Comparison of ENCODE assay signal across 17 mouse cellular contexts in the genomic region with DNA sequence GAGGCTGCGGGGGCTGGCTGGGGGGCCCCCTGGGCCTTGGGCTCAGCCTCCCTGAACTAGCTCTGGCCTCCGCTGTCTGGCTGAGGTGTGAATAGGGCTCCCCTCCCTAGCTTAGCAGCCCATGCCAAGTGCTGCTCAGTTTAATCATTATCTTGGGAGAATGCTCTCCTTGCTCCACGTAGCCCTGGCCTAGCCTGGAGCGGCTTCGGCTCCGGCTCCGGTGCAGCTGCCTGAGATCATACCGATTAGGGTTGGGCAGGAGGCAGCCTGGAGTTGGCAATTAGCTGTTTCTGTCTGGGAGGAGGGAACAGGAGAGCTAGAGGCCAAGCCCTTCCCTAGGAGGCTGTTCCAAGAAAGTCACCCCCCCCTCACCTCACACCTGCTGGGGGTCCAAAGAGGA. TPM values are rescaled to one million over a fixed set of nuclear protein-coding genes. Genes with fewer than 3 reads are reported as not detected.
DNase-seq lines count a peak whose midpoint lies in the region; ATAC-seq and TF ChIP-seq lines count a peak whose summit lies in the region.
"Had no signal": no experiment of that assay in that cellular context is flagged by ENCODE, and none has a peak within 500 bp of the region (broad histone marks: within the 10 kb centered on the region; RNA-seq: fewer than 3 reads in every experiment).

A gene (minus strand): TSS at position 248 of the 400 bp plus-strand sequence.

- TF ChIP-seq CTCF in lung, embryonic 14.5 days (IDR thresholded peaks at IDR 0.05; ENCODE audit: low read depth): no peak
- no peak for TF ChIP-seq CTCF in lung, adult 2 months (IDR thresholded peaks at IDR 0.05; ENCODE audit: insufficient read depth, low read length)
- TF ChIP-seq CTCF in stomach, postnatal 0 days (IDR thresholded peaks at IDR 0.05; ENCODE audit: low read depth): no peak

- no peak within 1 kb of the TSS for H3K9ac ChIP-seq in lung, embryonic 14.5 days
- peak within 1 kb of the TSS; percentile 16; the same call in 1 of the 2 replicates for H3K9ac ChIP-seq in kidney, embryonic 16.5 days (replicated peaks; ENCODE audit: low read length)
- 0 out of 2 replicates have a peak within 1 kb of the TSS, but pooled peaks have one; percentile 4 for H3K9ac ChIP-seq in stomach, postnatal 0 days (ENCODE audit: low read length)
- H3K9ac ChIP-seq in midbrain, embryonic 13.5 days (replicated peaks): no peak within 1 kb of the TSS
- H3K9ac ChIP-seq: embryonic facial prominence, embryonic 15.5 days; forebrain, embryonic 15.5 days; limb, embryonic 13.5 days; neural tube, embryonic 13.5 days had no signal

- peak; percentile 58; the same call in 1 of the 2 replicates for ATAC-seq in lung, embryonic 14.5 days (ENCODE audit: insufficient read depth)
- ATAC-seq in kidney, embryonic 16.5 days (ENCODE audit: low FRiP score, low TSS enrichment): peak; percentile 96
- ATAC-seq in stomach, postnatal 0 days (ENCODE audit: low FRiP score, low TSS enrichment): 0 out of 2 replicates have a peak, but pooled peaks have one; percentile 35
- ATAC-seq in midbrain, embryonic 13.5 days: no peak
- ATAC-seq: forebrain, embryonic 15.5 days; lung, postnatal 0 days; midbrain, embryonic 16.5 days had no signal

- peak; percentile 24 to 33 for DNase-seq in cerebellum, postnatal 10 days
- no peak for DNase-seq in cerebellum, postnatal 36 days
- DNase-seq in lung, embryonic 14.5 days: peak; percentile 23
- DNase-seq in lung, adult 2 months: no peak
- DNase-seq in stomach, postnatal 0 days (ENCODE audit: low spot score): peak; percentile 18
- DNase-seq in frontal cortex, postnatal 36 days (ENCODE audit: low spot score in 2 of 2): no peak
- DNase-seq: cerebellum, adult 9-11 months; gastrocnemius, postnatal 14 days; heart, postnatal 4 days had no signal

- no peaks in the 10 kb centered on the region for H3K27me3 ChIP-seq in lung, embryonic 14.5 days (ENCODE audit: insufficient read depth, low read length)
- no peaks in the 10 kb centered on the region; the same call in 1 of the 2 replicates for H3K27me3 ChIP-seq in kidney, embryonic 16.5 days (ENCODE audit: insufficient read depth, low read length)
- H3K27me3 ChIP-seq in stomach, postnatal 0 days (ENCODE audit: control insufficient read depth, insufficient read depth, low read length): no peaks in the 10 kb centered on the region
- H3K27me3 ChIP-seq in midbrain, embryonic 13.5 days: no peaks in the 10 kb centered on the region
- H3K27me3 ChIP-seq: embryonic facial prominence, embryonic 15.5 days; forebrain, embryonic 15.5 days; limb, embryonic 13.5 days; neural tube, embryonic 13.5 days had no signal

- 32% methylated on average over 8 of the region's 8 CpGs for WGBS in lung, embryonic 14.5 days
- WGBS in lung, adult 2 months: 60% methylated on average over 8 of the region's 8 CpGs
- 45% methylated on average over 8 of the region's 8 CpGs for WGBS in kidney, embryonic 16.5 days
- WGBS in stomach, postnatal 0 days: 50% methylated on average over 8 of the region's 8 CpGs
- WGBS in midbrain, embryonic 13.5 days: 80% methylated on average over 8 of the region's 8 CpGs

- no peak for TF ChIP-seq POLR2A in lung, adult 2 months (IDR thresholded peaks at IDR 0.05; ENCODE audit: borderline replicate concordance, extremely low read depth, low read depth, low read length)

- no peak for TF ChIP-seq EP300 in stomach, postnatal 0 days (optimal IDR thresholded peaks at IDR 0.05)

- no peak within 1 kb of the TSS for H3K4me3 ChIP-seq in lung, embryonic 14.5 days (ENCODE audit: low read depth, low read length)
- no peak within 1 kb of the TSS for H3K4me3 ChIP-seq in lung, adult 2 months (replicated peaks; ENCODE audit: extremely low read depth, low read depth, low read length)
- peak within 1 kb of the TSS; percentile 1; the same call in 1 of the 2 replicates for H3K4me3 ChIP-seq in kidney, embryonic 16.5 days (ENCODE audit: low read length)
- H3K4me3 ChIP-seq in stomach, postnatal 0 days (ENCODE audit: low read depth, low read length): no peak within 1 kb of the TSS
- no peak within 1 kb of the TSS for H3K4me3 ChIP-seq in midbrain, embryonic 13.5 days (replicated peaks)
- H3K4me3 ChIP-seq: embryonic facial prominence, embryonic 15.5 days; forebrain, embryonic 15.5 days; limb, embryonic 13.5 days; neural tube, embryonic 13.5 days had no signal

- H3K9me3 ChIP-seq in lung, embryonic 14.5 days (ENCODE audit: low read depth, low read length): no peaks in the 10 kb centered on the region
- no peaks in the 10 kb centered on the region for H3K9me3 ChIP-seq in kidney, embryonic 16.5 days (ENCODE audit: low read length)
- no peaks in the 10 kb centered on the region for H3K9me3 ChIP-seq in stomach, postnatal 0 days (ENCODE audit: control insufficient read depth, low read length)
- H3K9me3 ChIP-seq in midbrain, embryonic 13.5 days: no peaks in the 10 kb centered on the region
- H3K9me3 ChIP-seq: embryonic facial prominence, embryonic 15.5 days; forebrain, embryonic 15.5 days; limb, embryonic 13.5 days; neural tube, embryonic 13.5 days had no signal

- H3K36me3 ChIP-seq in lung, embryonic 14.5 days (ENCODE audit: insufficient read depth): no peaks in the 10 kb centered on the region
- no peaks in the 10 kb centered on the region for H3K36me3 ChIP-seq in kidney, embryonic 16.5 days (ENCODE audit: insufficient read depth, low read length)
- H3K36me3 ChIP-seq in stomach, postnatal 0 days (ENCODE audit: control insufficient read depth, insufficient read depth, low read length): no peaks in the 10 kb centered on the region
- H3K36me3 ChIP-seq in midbrain, embryonic 13.5 days: no peaks in the 10 kb centered on the region
- H3K36me3 ChIP-seq: embryonic facial prominence, embryonic 15.5 days; forebrain, embryonic 15.5 days; limb, embryonic 13.5 days; neural tube, embryonic 13.5 days had no signal

- no peak within 1 kb of the TSS for H3K4me2 ChIP-seq in lung, embryonic 14.5 days
- peak within 1 kb of the TSS; percentile 31 for H3K4me2 ChIP-seq in kidney, embryonic 16.5 days (replicated peaks; ENCODE audit: low read depth, low read length)
- H3K4me2 ChIP-seq in stomach, postnatal 0 days (replicated peaks; ENCODE audit: low read depth): no peak within 1 kb of the TSS
- no peak within 1 kb of the TSS for H3K4me2 ChIP-seq in midbrain, embryonic 13.5 days (replicated peaks)
- H3K4me2 ChIP-seq: embryonic facial prominence, embryonic 15.5 days; forebrain, embryonic 15.5 days; limb, embryonic 13.5 days; neural tube, embryonic 13.5 days had no signal

- no peak within 1 kb of the TSS for H3K27ac ChIP-seq in lung, embryonic 14.5 days (ENCODE audit: low read depth)
- peak within 1 kb of the TSS; percentile 75 for H3K27ac ChIP-seq in kidney, embryonic 16.5 days (ENCODE audit: low read length)
- no peak within 1 kb of the TSS for H3K27ac ChIP-seq in stomach, postnatal 0 days (replicated peaks)
- no peak within 1 kb of the TSS for H3K27ac ChIP-seq in midbrain, embryonic 13.5 days
- H3K27ac ChIP-seq: embryonic facial prominence, embryonic 15.5 days; forebrain, embryonic 15.5 days; limb, embryonic 13.5 days; neural tube, embryonic 13.5 days had no signal

- no peaks in the 10 kb centered on the region for H3K4me1 ChIP-seq in lung, embryonic 14.5 days (ENCODE audit: insufficient read depth)
- no peaks in the 10 kb centered on the region for H3K4me1 ChIP-seq in lung, adult 2 months (ENCODE audit: control insufficient read depth, insufficient read depth, low read length)
- H3K4me1 ChIP-seq in kidney, embryonic 16.5 days (ENCODE audit: insufficient read depth, low read length): peaks cover 12% of the 10 kb centered on the region; the same call in 1 of the 2 replicates
- no peaks in the 10 kb centered on the region for H3K4me1 ChIP-seq in stomach, postnatal 0 days (replicated peaks; ENCODE audit: control insufficient read depth, insufficient read depth)
- H3K4me1 ChIP-seq in midbrain, embryonic 13.5 days (replicated peaks): no peaks in the 10 kb centered on the region
- H3K4me1 ChIP-seq: forebrain, embryonic 15.5 days; neural tube, embryonic 13.5 days had no signal

RNA-seq across cellular contexts. Expression of the gene that starts here (rescaled TPM):
- polyA plus RNA-seq in lung, embryonic 14.5 days (2014; fragmentation: Nextera tagmentation; extraction: Ambion mirVana): 0.05 and 0.07 TPM in 2 replicates
- polyA plus RNA-seq in lung, adult 2 months (2012; rRNA removed): 0.04 TPM in 1 of 2 replicates, not detected in the other
- 11.8 and 12.4 TPM in 2 replicates for polyA plus RNA-seq in kidney, embryonic 16.5 days (2015; fragmentation: Nextera tagmentation; extraction: Ambion mirVana)
- polyA plus RNA-seq in stomach, postnatal 0 days (2015; fragmentation: Nextera tagmentation; extraction: Ambion mirVana): 0.05 and 0.08 TPM in 2 replicates
- 0.10 and 0.23 TPM in 2 replicates for polyA plus RNA-seq in midbrain, embryonic 13.5 days (2015; fragmentation: Nextera tagmentation; extraction: Ambion mirVana)

Comparison
In these comparisons a context has a peak if more than half of its experiments do, and no peak if none do; other contexts are left out.
1. RNA of the gene that starts here (polyA plus RNA-seq): 11.8 to 12.4 TPM in kidney, embryonic 16.5 days; 0.10 to 0.23 TPM in midbrain, embryonic 13.5 days, 0.05 to 0.07 TPM in lung, embryonic 14.5 days, 0.05 to 0.08 TPM in stomach, postnatal 0 days and 0.04 TPM in lung, adult 2 months; every median in the first group is over 10 times any median in the second.
2. DNase-seq: peak in cerebellum, postnatal 10 days (2 of 2); none in cerebellum, postnatal 36 days (0 of 2), lung, adult 2 months (single experiment) and frontal cortex, postnatal 36 days (0 of 2).
3. Peak in DNase-seq and ATAC-seq in lung, embryonic 14.5 days; RNA of the gene not detected or under 1 TPM.
4. Peak in DNase-seq, ATAC-seq and H3K9ac ChIP-seq in stomach, postnatal 0 days; RNA of the gene not detected or under 1 TPM.